Mouse (Mus musculus): ENCODE results near the gene Usp35.
A peak's percentile ranks its signal among the peaks of the same experiment; 100 is the strongest.

Gene Usp35

GRCm38 (mm10) chr7:97331726-97332666 is at the start of gene Usp35, which contains the start of gene Kctd21:
Usp35 (minus strand) TSS chr7:97332020.
Kctd21 (plus strand) TSS chr7:97332327.
- DNase-seq (ENCODE audit: low spot score) = peak; percentile 93

- DNase-seq (ENCODE audit: low spot score) = no peak
Measured at GRCm38 (mm10) chr7:97380500-97381123, 48.8 kb upstream of the Usp35 start.

- no peak for DNase-seq (ENCODE audit: low spot score)
Measured at GRCm38 (mm10) chr7:97379304-97379703, 47.5 kb upstream of the Usp35 start.

- DNase-seq (ENCODE audit: low spot score) = no peak
Measured at GRCm38 (mm10) chr7:97375906-97376305, 44.1 kb upstream of the Usp35 start.

GRCm38 (mm10) chr7:97375101-97375500 is 43.3 kb upstream of the Usp35 start:
- DNase-seq (ENCODE audit: low spot score) = no peak

GRCm38 (mm10) chr7:97365887-97366286 is 34.1 kb upstream of the Usp35 start:
- no peak for DNase-seq (ENCODE audit: low spot score)

GRCm38 (mm10) chr7:97361467-97361866 is 29.6 kb upstream of the Usp35 start:
- DNase-seq (ENCODE audit: low spot score) = peak; percentile 43

GRCm38 (mm10) chr7:97360955-97361354 is 29.1 kb upstream of the Usp35 start:
- DNase-seq (ENCODE audit: low spot score) = no peak

GRCm38 (mm10) chr7:97360166-97360565 is 28.3 kb upstream of the Usp35 start:
- DNase-seq (ENCODE audit: low spot score) = no peak

GRCm38 (mm10) chr7:97358347-97358746 is 26.5 kb upstream of the Usp35 start:
- DNase-seq (ENCODE audit: low spot score) = no peak

GRCm38 (mm10) chr7:97357840-97358239 is 26.0 kb upstream of the Usp35 start:
- no peak for DNase-seq (ENCODE audit: low spot score)

GRCm38 (mm10) chr7:97356875-97357276 is 25.1 kb upstream of the Usp35 start:
- no peak for DNase-seq (ENCODE audit: low spot score)

- no peak for DNase-seq (ENCODE audit: low spot score)
Measured at GRCm38 (mm10) chr7:97356253-97356652, 24.4 kb upstream of the Usp35 start.

GRCm38 (mm10) chr7:97355068-97355841 is 23.4 kb upstream of the Usp35 start:
- DNase-seq (ENCODE audit: low spot score) = no peak

GRCm38 (mm10) chr7:97353356-97353755 is 21.5 kb upstream of the Usp35 start:
- no peak for DNase-seq (ENCODE audit: low spot score)

GRCm38 (mm10) chr7:97351792-97352513 is 20.1 kb upstream of the Usp35 start:
- DNase-seq (ENCODE audit: low spot score) = no peak

- DNase-seq (ENCODE audit: low spot score) = no peak
Measured at GRCm38 (mm10) chr7:97350891-97351290, 19.1 kb upstream of the Usp35 start.

- DNase-seq (ENCODE audit: low spot score) = no peak
Measured at GRCm38 (mm10) chr7:97349438-97349837, 17.6 kb upstream of the Usp35 start.

GRCm38 (mm10) chr7:97348836-97349235 is 17.0 kb upstream of the Usp35 start:
- DNase-seq (ENCODE audit: low spot score) = no peak

GRCm38 (mm10) chr7:97348318-97348717 is 16.5 kb upstream of the Usp35 start:
- no peak for DNase-seq (ENCODE audit: low spot score)

GRCm38 (mm10) chr7:97347464-97347863 is 15.6 kb upstream of the Usp35 start:
- DNase-seq (ENCODE audit: low spot score) = no peak

GRCm38 (mm10) chr7:97346822-97347166 is 15.0 kb upstream of the Usp35 start:
- DNase-seq (ENCODE audit: low spot score) = no peak
